Mouse (Mus musculus) C2C12 (cell line): ENCODE data around the gene Clec14a. TPM values are rescaled to one million over a fixed set of nuclear protein-coding genes. Genes with fewer than 3 reads are reported as not detected.
"Not testable (repeated sequence)": the region's sequence is repeated elsewhere in the genome, so short reads cannot be mapped to it uniquely, and the experiment has no call there.

Source experiments
- H3K27me3 ChIP-seq: one replicate; pipeline ENCODE4 v1.6.1; 2011; ENCODE audit not compliant: control insufficient read depth, insufficient read depth, insufficient read length
- H3K36me3 ChIP-seq: one replicate; pipeline ENCODE4 v1.6.1; 2011; ENCODE audit not compliant: control insufficient read depth, insufficient read depth
- H3K4me3 ChIP-seq: one replicate; pipeline ENCODE4 v1.5.1; 2011; ENCODE audit warnings: mild to moderate bottlenecking, control low read depth; ENCODE audit not compliant: poor library complexity, insufficient read depth, severe bottlenecking
- H3K79me2 ChIP-seq: one replicate; pipeline ENCODE4 v1.6.1; 2011; ENCODE audit not compliant: control insufficient read depth, insufficient read depth
- H3K79me3 ChIP-seq: one replicate; pipeline ENCODE4 v1.6.1; 2011; ENCODE audit warnings: low read depth, control low read depth
- H3ac ChIP-seq: one replicate; pipeline ENCODE3; 2011; ENCODE audit warnings: low read depth; ENCODE audit not compliant: control insufficient read depth, insufficient read length
- CEBPB ChIP-seq: IDR thresholded peaks from one replicate; pipeline ENCODE4 v1.6.1; 2011; ENCODE audit warnings: low read depth, mild to moderate bottlenecking, control low read depth, moderate library complexity
- CTCF ChIP-seq: IDR thresholded peaks from one replicate; pipeline ENCODE4 v1.5.1; 2011; ENCODE audit not compliant: control insufficient read depth, insufficient read depth, insufficient read length
- FOSL1 ChIP-seq: IDR thresholded peaks from one replicate; pipeline ENCODE4 v1.8.0; 2011; ENCODE audit warnings: mild to moderate bottlenecking, low read length; ENCODE audit not compliant: poor library complexity, insufficient read depth, severe bottlenecking
- MAX ChIP-seq: IDR thresholded peaks from one replicate; pipeline ENCODE4 v1.6.1; 2011; ENCODE audit warnings: mild to moderate bottlenecking, control low read depth
- MYOD1 ChIP-seq: IDR thresholded peaks from one replicate; pipeline ENCODE4 v1.6.1; 2011; ENCODE audit warnings: low read depth; ENCODE audit not compliant: control insufficient read depth, insufficient read length
- MYOG ChIP-seq: IDR thresholded peaks from one replicate; pipeline ENCODE4 v1.6.1; 2011; ENCODE audit not compliant: control insufficient read depth, insufficient read length; ENCODE audit errors: extremely low read depth
- USF1 ChIP-seq: IDR thresholded peaks from one replicate; pipeline ENCODE4 v1.6.1; 2011; ENCODE audit warnings: low read depth, mild to moderate bottlenecking, control low read depth, moderate library complexity
- long read RNA-seq, 2 experiments: library from polyadenylated mRNA; unstranded; transcript quantifications; one replicate each; pipeline ENCODE4 v2.0.0; 2019 to 2020
- polyA plus RNA-seq: library from polyadenylated mRNA; unstranded; fragments of >200 nt; fragmentation: generic; extraction: Trizol; gene quantifications from one replicate; pipeline ENCODE4 v1.2.1, GENCODE M21; 2012; ENCODE audit warnings: missing spikeins

Clec14a gene
- polyA plus RNA-seq: not detected
- long read RNA-seq, experiment 1: 0 reads
- long read RNA-seq, experiment 2: 0 reads

DNA sequence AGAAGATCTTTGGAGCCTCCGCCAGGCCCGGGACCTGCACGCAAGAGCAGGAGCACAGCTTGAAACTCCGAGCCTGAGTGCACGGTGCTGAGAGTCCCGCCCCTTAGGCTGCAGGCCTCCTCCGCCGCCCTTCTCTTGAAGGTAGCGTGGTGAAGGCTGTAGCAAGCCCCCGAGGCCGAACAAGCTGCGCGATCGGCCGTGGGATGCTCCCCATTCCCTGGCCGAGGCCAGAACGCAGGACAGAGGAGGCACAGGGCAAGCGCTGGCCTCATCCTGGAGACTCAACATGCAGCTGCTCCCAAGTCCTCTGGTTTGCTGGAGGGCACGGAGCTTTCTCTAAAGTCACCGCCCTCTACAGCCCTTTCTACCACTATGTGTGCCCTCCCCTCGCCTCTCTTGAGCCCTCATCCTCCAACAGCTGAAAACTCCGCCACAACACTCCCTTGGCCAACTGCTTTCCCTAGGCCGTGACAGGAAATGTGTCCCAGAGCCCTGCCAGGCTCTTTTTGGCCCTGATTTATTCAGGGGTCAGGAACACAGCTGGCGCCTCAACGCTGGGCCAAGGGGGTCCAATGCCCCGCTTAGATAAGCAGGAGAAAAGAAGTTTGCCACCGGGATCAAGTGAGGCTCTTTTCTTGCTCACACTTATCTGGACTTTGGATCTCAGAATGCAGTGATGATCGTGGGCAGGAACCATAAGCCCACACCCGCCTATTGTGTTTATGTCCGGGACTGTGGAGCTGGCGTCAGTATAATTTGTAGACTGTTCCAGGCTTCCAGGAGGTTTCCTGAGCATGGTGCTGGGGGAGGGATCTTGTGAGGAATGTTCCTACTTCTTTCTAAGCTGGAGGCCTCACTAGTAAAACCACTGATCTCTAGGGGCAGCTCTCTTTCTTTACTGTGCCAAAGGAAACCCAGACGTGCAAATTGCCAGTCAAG lies at the start of gene Clec14a:
Gene Clec14a (minus strand): TSS at position 728 of the 939 bp plus-strand sequence.
- Histone ChIP-seq H3K27me3 (no peaks in the 10 kb centered on the region), H3K4me3 (no peak within 1 kb of the TSS), H3K36me3 (no peaks in the 10 kb centered on the region), H3ac (no peak within 1 kb of the TSS), H3K79me2 (no peaks in the 10 kb centered on the region), H3K79me3 (no peaks in the 10 kb centered on the region)
- TF ChIP-seq MYOD1: no peak
- TF ChIP-seq USF1: no peak
- TF ChIP-seq CTCF: no peak
- no peak for TF ChIP-seq MAX
- TF ChIP-seq CEBPB: no peak
- no peak for TF ChIP-seq MYOG

DNA sequence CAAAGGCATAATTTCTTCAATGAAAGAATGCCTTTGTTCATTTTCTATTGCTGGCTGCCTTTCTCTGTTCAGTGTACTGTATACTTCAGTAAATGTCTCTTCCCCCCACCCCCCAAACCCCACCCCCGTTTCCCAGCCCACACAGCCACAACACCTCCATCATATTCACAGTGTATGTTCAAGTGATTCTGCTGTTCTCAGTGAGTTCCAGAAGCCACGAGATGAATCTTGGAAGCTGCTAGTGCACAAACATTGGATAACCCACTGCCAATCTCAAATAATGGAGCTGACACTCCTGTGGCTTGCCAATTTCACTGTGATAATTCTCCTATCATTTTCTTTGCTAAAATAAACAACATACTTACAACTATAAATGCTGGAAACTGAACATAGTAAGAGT lies 38.7 kb upstream of the Clec14a start:
- H3K79me2 ChIP-seq: no peaks in the 10 kb centered on the region
- H3K27me3 ChIP-seq: no peaks in the 10 kb centered on the region
- TF ChIP-seq CEBPB (no peak), MYOD1 (no peak), FOSL1 (no peak), MYOG (no peak), USF1 (no peak), MAX (no peak), CTCF (no peak)
- H3K4me3 ChIP-seq: no peak overlapping the region
- H3K79me3 ChIP-seq: no peaks in the 10 kb centered on the region
- H3K36me3 ChIP-seq: no peaks in the 10 kb centered on the region
- H3ac ChIP-seq: no peak overlapping the region

GRCm38 (mm10) chr12:58306402-58306801 lies 37.3 kb upstream of the Clec14a start:
- H3K79me2 ChIP-seq, H3K79me3 ChIP-seq, H3K4me3 ChIP-seq, H3K36me3 ChIP-seq, H3K27me3 ChIP-seq, H3ac ChIP-seq: not testable (repeated sequence)

DNA sequence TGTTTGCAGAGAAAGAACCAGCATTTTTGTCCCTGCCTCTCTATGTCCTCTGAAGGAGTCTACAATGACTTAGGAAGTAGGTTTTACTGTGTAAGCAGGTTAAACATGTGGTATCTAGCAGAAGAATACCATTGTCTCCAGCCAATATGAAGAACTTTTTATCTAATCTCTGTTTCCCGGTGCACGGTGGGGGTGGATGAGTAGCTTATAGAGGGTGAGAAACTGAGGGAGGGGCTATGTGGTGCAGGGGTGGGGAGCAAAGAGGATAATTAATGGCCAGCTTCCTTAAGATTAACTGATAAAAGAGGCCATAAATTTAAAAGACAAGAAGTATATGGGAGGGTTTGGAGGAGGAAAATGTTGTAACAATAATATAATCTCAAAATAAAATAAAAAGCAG lies 36.5 kb upstream of the Clec14a start:
- H3K79me2 ChIP-seq: no peaks in the 10 kb centered on the region
- H3ac ChIP-seq: no peak overlapping the region
- TF ChIP-seq FOSL1 (no peak), MYOD1 (no peak), CEBPB (no peak), MYOG (no peak), USF1 (no peak), CTCF (no peak), MAX (no peak)
- no peak overlapping the region for H3K4me3 ChIP-seq
- H3K27me3 ChIP-seq: no peaks in the 10 kb centered on the region
- no peaks in the 10 kb centered on the region for H3K79me3 ChIP-seq
- no peaks in the 10 kb centered on the region for H3K36me3 ChIP-seq

GRCm38 (mm10) chr12:58296980-58297379 lies 27.9 kb upstream of the Clec14a start:
- H3K4me3 ChIP-seq: no peak overlapping the region
- H3K36me3 ChIP-seq: no peaks in the 10 kb centered on the region
- no peaks in the 10 kb centered on the region for H3K79me2 ChIP-seq
- TF ChIP-seq USF1 (no peak), FOSL1 (no peak), MYOD1 (no peak), CTCF (no peak), MAX (no peak), MYOG (no peak), CEBPB (no peak)
- H3K27me3 ChIP-seq: no peaks in the 10 kb centered on the region
- no peak overlapping the region for H3ac ChIP-seq
- H3K79me3 ChIP-seq: no peaks in the 10 kb centered on the region

- Histone ChIP-seq H3ac (no peak overlapping the region), H3K79me3 (no peaks in the 10 kb centered on the region), H3K4me3 (no peak overlapping the region), H3K36me3 (no peaks in the 10 kb centered on the region), H3K79me2 (no peaks in the 10 kb centered on the region), H3K27me3 (no peaks in the 10 kb centered on the region)
- TF ChIP-seq MYOD1 (no peak), CEBPB (no peak), FOSL1 (no peak), USF1 (no peak), MYOG (no peak), CTCF (no peak)
Measured at GRCm38 (mm10) chr12:58285912-58286311, 16.8 kb upstream of the Clec14a start.
